Mouse (Mus musculus): ENCODE results near the gene Atrnl1.

DNA sequence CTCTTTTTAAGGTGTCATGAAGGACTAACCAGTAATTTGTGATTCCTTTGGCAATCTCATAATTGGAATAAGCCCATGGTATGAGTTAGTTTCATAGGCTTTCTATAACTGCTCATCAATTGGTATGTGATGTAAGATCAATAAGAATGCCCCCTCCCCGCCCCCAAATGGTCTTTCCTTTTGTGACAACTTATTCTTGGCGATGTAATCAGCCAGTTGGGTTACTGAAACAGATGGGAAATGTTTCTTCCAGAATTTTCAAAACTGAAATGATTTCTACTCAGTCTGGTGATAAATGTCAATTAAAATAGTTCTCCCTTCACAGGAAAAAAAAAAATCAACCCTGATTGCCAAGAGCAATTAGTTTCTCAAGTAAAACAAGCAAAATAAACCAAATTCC, 18.5 kb upstream of the Atrnl1 start:
- no peak for TF ChIP-seq CTCF (IDR thresholded peaks at IDR 0.05; ENCODE audit: control insufficient read depth, insufficient read depth, low read length)
- TF ChIP-seq POLR2A (IDR thresholded peaks at IDR 0.05; ENCODE audit: borderline replicate concordance, control insufficient read depth, low read depth, low read length), result no peak

Measured in bone marrow, adult 2 months (tissue).